In genomic region chr17:49182485-49182884, GRCm38 (mm10) we compare ENCODE assay signal across 9 mouse cellular contexts.
A peak's percentile ranks its signal among the peaks of the same experiment; 100 is the strongest.
DNase-seq lines count a peak whose midpoint lies in the region; ATAC-seq and TF ChIP-seq lines count a peak whose summit lies in the region.
"Had no signal": no experiment of that assay in that cellular context is flagged by ENCODE, and none has a peak within 500 bp of the region (broad histone marks: within the 10 kb centered on the region; RNA-seq: fewer than 3 reads in every experiment).

No protein-coding gene starts in this region.

- H3K4me2 ChIP-seq in forebrain, postnatal 0 days (ENCODE audit: low read depth): no peak overlapping the region
- no peak overlapping the region for H3K4me2 ChIP-seq in forebrain, embryonic 16.5 days (ENCODE audit: low read length)
- no peak overlapping the region for H3K4me2 ChIP-seq in midbrain, embryonic 14.5 days (ENCODE audit: low read length)

- H3K9ac ChIP-seq in forebrain, postnatal 0 days: no peak overlapping the region
- H3K9ac ChIP-seq in forebrain, embryonic 16.5 days (replicated peaks; ENCODE audit: low read depth, low read length): no peak overlapping the region
- H3K9ac ChIP-seq in midbrain, embryonic 14.5 days (replicated peaks; ENCODE audit: low read length): no peak overlapping the region

- 5% methylated on average over 4 of the region's 4 CpGs for WGBS in forebrain, postnatal 0 days
- 3% methylated on average over 4 of the region's 4 CpGs for WGBS in forebrain, embryonic 16.5 days
- 10% methylated on average over 4 of the region's 4 CpGs for WGBS in midbrain, embryonic 14.5 days

- no peak for DNase-seq in forebrain, postnatal 0 days
- DNase-seq in right cerebral cortex, adult 2 months (ENCODE audit: low spot score in 2 of 2): peak; percentile 45 to 51
- DNase-seq in right cerebral cortex, postnatal 36 days (ENCODE audit: low spot score in 2 of 2): no peak
- peak; percentile 64 for DNase-seq in embryo, embryonic 10.5 days (ENCODE audit: low spot score)
- DNase-seq in kidney, adult 9 months: peak; percentile 60
- DNase-seq in midbrain, embryonic 14.5 days: peak; percentile 58
- DNase-seq in yolk sac, embryonic 10.5 days (ENCODE audit: low spot score): no peak

- ATAC-seq in forebrain, postnatal 0 days: no peak
- no peak for ATAC-seq in forebrain, embryonic 16.5 days
- ATAC-seq in midbrain, embryonic 14.5 days (ENCODE audit: low FRiP score, low TSS enrichment): no peak

- no peaks in the 10 kb centered on the region for H3K9me3 ChIP-seq in forebrain, postnatal 0 days (ENCODE audit: low read length)
- H3K9me3 ChIP-seq in forebrain, embryonic 16.5 days (ENCODE audit: control insufficient read depth, low read length): no peaks in the 10 kb centered on the region
- H3K9me3 ChIP-seq in midbrain, embryonic 14.5 days (ENCODE audit: control insufficient read depth, low read length): no peaks in the 10 kb centered on the region

- H3K4me3 ChIP-seq in forebrain, postnatal 0 days (ENCODE audit: low read depth, low read length): no peak overlapping the region
- H3K4me3 ChIP-seq in forebrain, embryonic 16.5 days (replicated peaks; ENCODE audit: low read length): no peak overlapping the region
- H3K4me3 ChIP-seq in midbrain, embryonic 14.5 days (replicated peaks; ENCODE audit: low read depth, low read length): no peak overlapping the region

- no peaks in the 10 kb centered on the region for H3K36me3 ChIP-seq in forebrain, postnatal 0 days (ENCODE audit: insufficient read depth)
- no peaks in the 10 kb centered on the region for H3K36me3 ChIP-seq in forebrain, embryonic 16.5 days (ENCODE audit: control insufficient read depth, insufficient read depth)
- H3K36me3 ChIP-seq in midbrain, embryonic 14.5 days (ENCODE audit: control insufficient read depth, insufficient read depth, low read length): no peaks in the 10 kb centered on the region
- H3K36me3 ChIP-seq: G1E had no signal

- no peak overlapping the region for H3K27ac ChIP-seq in forebrain, postnatal 0 days (ENCODE audit: low read depth, low read length)
- H3K27ac ChIP-seq in forebrain, embryonic 16.5 days (ENCODE audit: low read length): no peak overlapping the region
- no peak overlapping the region for H3K27ac ChIP-seq in midbrain, embryonic 14.5 days (replicated peaks; ENCODE audit: low read depth, low read length)

- no peaks in the 10 kb centered on the region for H3K4me1 ChIP-seq in forebrain, postnatal 0 days (ENCODE audit: insufficient read depth)
- H3K4me1 ChIP-seq in forebrain, embryonic 16.5 days (replicated peaks; ENCODE audit: control insufficient read depth, insufficient read depth, low read length): peaks cover 17% of the 10 kb centered on the region
- H3K4me1 ChIP-seq in midbrain, embryonic 14.5 days (ENCODE audit: control insufficient read depth, insufficient read depth, low read length): peaks cover 13% of the 10 kb centered on the region; the same call in 1 of the 2 replicates

- TF ChIP-seq CTCF in forebrain, postnatal 0 days (IDR thresholded peaks at IDR 0.05; ENCODE audit: low read depth): peak; percentile 64

- H3K27me3 ChIP-seq in forebrain, postnatal 0 days (ENCODE audit: insufficient read depth, low read length): no peaks in the 10 kb centered on the region
- H3K27me3 ChIP-seq in forebrain, embryonic 16.5 days (replicated peaks; ENCODE audit: control insufficient read depth, insufficient read depth, low read length): no peaks in the 10 kb centered on the region
- no peaks in the 10 kb centered on the region; the same call in 1 of the 2 replicates for H3K27me3 ChIP-seq in midbrain, embryonic 14.5 days (ENCODE audit: control insufficient read depth, insufficient read depth, low read length)

Comparison
In these comparisons a context has a peak if more than half of its experiments do, and no peak if none do; other contexts are left out.
1. DNase-seq: peak in right cerebral cortex, adult 2 months (2 of 2), embryo, embryonic 10.5 days (single experiment), kidney, adult 9 months (single experiment) and midbrain, embryonic 14.5 days (single experiment); none in forebrain, postnatal 0 days (single experiment), right cerebral cortex, postnatal 36 days (0 of 2) and yolk sac, embryonic 10.5 days (single experiment).